Mouse (Mus musculus) lung, postnatal 10 days (tissue): ENCODE measurements around the gene Olfr1124.
"Not testable (repeated sequence)": the region's sequence is repeated elsewhere in the genome, so short reads cannot be mapped to it uniquely, and the experiment has no call there.

Experiments used
- DNase-seq: peaks from one replicate; pipeline ENCODE4 v3.0.0; 2021

Gene Olfr1124

GRCm38 (mm10) chr2:87429975-87430374 lies at the start of gene Olfr1124:
Gene Olfr1124, plus strand, starts transcription at chr2:87430275.
- no peak for DNase-seq

- no peak for DNase-seq
These were observed 46.1 kb upstream of the Olfr1124 start for GRCm38 (mm10) chr2:87383935-87384334.

GRCm38 (mm10) chr2:87385549-87385948 lies 44.5 kb upstream of the Olfr1124 start, which contains the start of gene Olfr1122:
Gene Olfr1122, plus strand, starts transcription at chr2:87385849.
- no peak for DNase-seq

GRCm38 (mm10) chr2:87393605-87394004 lies 36.5 kb upstream of the Olfr1124 start:
- not testable (repeated sequence) for DNase-seq

GRCm38 (mm10) chr2:87394686-87395085 lies 35.4 kb upstream of the Olfr1124 start:
- not testable (repeated sequence) for DNase-seq

- no peak for DNase-seq
These were observed 13.7 kb upstream of the Olfr1124 start, which contains the start of gene Olfr1123 for GRCm38 (mm10) chr2:87416335-87416734. Gene Olfr1123, plus strand, starts transcription at chr2:87416635.

GRCm38 (mm10) chr2:87437731-87438130 lies 7.7 kb downstream of the Olfr1124 start:
- DNase-seq: no peak

- DNase-seq: no peak
These were observed 23.6 kb downstream of the Olfr1124 start, which contains the start of gene Olfr1126 for GRCm38 (mm10) chr2:87453662-87454061. Gene Olfr1126, plus strand, starts transcription at chr2:87453962.

- DNase-seq: no peak
These were observed 31.7 kb downstream of the Olfr1124 start for GRCm38 (mm10) chr2:87461769-87462168.

- no peak for DNase-seq
These were observed 50.1 kb downstream of the Olfr1124 start for GRCm38 (mm10) chr2:87480207-87480606.

GRCm38 (mm10) chr2:87481158-87481557 lies 51.1 kb downstream of the Olfr1124 start:
- DNase-seq: no peak

- DNase-seq: no peak
These were observed 52.2 kb downstream of the Olfr1124 start for GRCm38 (mm10) chr2:87482276-87482675.
